Mouse (Mus musculus) hindbrain, embryonic 15.5 days (tissue): ENCODE measurements around the gene Phf24. TPM values are rescaled to one million over a fixed set of nuclear protein-coding genes. Genes with fewer than 3 reads are reported as not detected.

Source experiments
- ATAC-seq: fragments of 200-750 bp; cut with Nextera tagmentation; 2 replicates; pipeline ENCODE4 v1.8.0; 2017; ENCODE audit warnings: low read depth, moderate number of reproducible peaks, moderate TSS enrichment; ENCODE audit not compliant: low FRiP score
- H3K27ac ChIP-seq: fragments of 300-500 bp; sonication (generic); replicated peaks from 2 replicates; pipeline ENCODE4 v1.5.1; 2015; ENCODE audit warnings: mild to moderate bottlenecking, inconsistent platforms
- H3K27me3 ChIP-seq: fragments of 300-500 bp; sonication (generic); 2 replicates; pipeline ENCODE4 v1.6.1; 2015; ENCODE audit warnings: control low read depth, inconsistent platforms
- H3K36me3 ChIP-seq: fragments of 300-500 bp; sonication (generic); 2 replicates; pipeline ENCODE4 v1.6.1; 2015; ENCODE audit warnings: control low read depth, inconsistent platforms
- H3K4me1 ChIP-seq: fragments of 300-500 bp; sonication (generic); replicated peaks from 2 replicates; pipeline ENCODE4 v1.6.1; 2015; ENCODE audit warnings: control low read depth, inconsistent platforms
- H3K4me2 ChIP-seq: fragments of 300-500 bp; sonication (generic); 2 replicates; pipeline ENCODE4 v1.6.1; 2015; ENCODE audit warnings: moderate library complexity, mild to moderate bottlenecking, inconsistent platforms
- H3K4me3 ChIP-seq: fragments of 300-500 bp; sonication (generic); 2 replicates; pipeline ENCODE4 v1.5.1; 2015; ENCODE audit warnings: mild to moderate bottlenecking, inconsistent platforms
- H3K9ac ChIP-seq: fragments of 300-500 bp; sonication (generic); 2 replicates; pipeline ENCODE4 v1.6.1; 2015; ENCODE audit warnings: inconsistent platforms
- H3K9me3 ChIP-seq: fragments of 300-500 bp; sonication (generic); 2 replicates; pipeline ENCODE4 v1.6.1; 2016; ENCODE audit warnings: control low read depth, inconsistent platforms
- WGBS: fragments of 180-500 bp; shearing (Covaris S2); methylation state at CpG from one replicate; pipeline ENCODE4 v1.1.7; 2015; 5-methylcytosine and 5-hydroxymethylcytosine counted together
- polyA plus RNA-seq: library from polyadenylated mRNA; unstranded; fragments of >200 nt; fragmentation: Nextera tagmentation; extraction: Ambion mirVana; gene quantifications from 2 replicates; pipeline ENCODE4 v1.2.1, GENCODE M21; 2015

Gene Phf24
- polyA plus RNA-seq, 1 experiment from 2014 or later: 39.3 TPM

GRCm38 (mm10) chr4:42915966-42916365 is 494 bp upstream of the Phf24 start:
- Histone ChIP-seq H3K9ac (no peak overlapping the region), H3K36me3 (no peaks in the 10 kb centered on the region), H3K4me1 (peaks cover 16% of the 10 kb centered on the region), H3K4me3 (peak overlapping the region; percentile 85), H3K9me3 (no peaks in the 10 kb centered on the region), H3K27ac (no peak overlapping the region), H3K4me2 (peak overlapping the region; percentile 93), H3K27me3 (peaks cover 5% of the 10 kb centered on the region)
- 80% methylated on average over 1 of the region's 1 CpGs for WGBS
- ATAC-seq: no peak

- 3% methylated on average over 25 of the region's 26 CpGs for WGBS
These were observed 928 bp downstream of the Phf24 start for GRCm38 (mm10) chr4:42917402-42917774.

GRCm38 (mm10) chr4:42920726-42921125 is 4.3 kb downstream of the Phf24 start:
- H3K9me3 ChIP-seq: no peaks in the 10 kb centered on the region
- ATAC-seq: no peak
- 79% methylated on average over 9 of the region's 9 CpGs for WGBS
- peaks cover 22% of the 10 kb centered on the region for H3K4me1 ChIP-seq
- no peak overlapping the region for H3K4me3 ChIP-seq
- H3K9ac ChIP-seq: no peak overlapping the region
- no peak overlapping the region for H3K27ac ChIP-seq
- no peaks in the 10 kb centered on the region for H3K36me3 ChIP-seq
- H3K4me2 ChIP-seq: no peak overlapping the region
- H3K27me3 ChIP-seq: peaks cover under 1% of the 10 kb centered on the region; the same call in 1 of the 2 replicates

More at GRCm38 (mm10) chr4:42917402-42917774, 928 bp downstream of the Phf24 start:
- H3K9ac ChIP-seq: peak overlapping the region; percentile 94
- H3K4me3 ChIP-seq: peak overlapping the region; percentile 85
- peaks cover 5% of the 10 kb centered on the region for H3K27me3 ChIP-seq
- peaks cover 22% of the 10 kb centered on the region for H3K4me1 ChIP-seq
- H3K9me3 ChIP-seq: no peaks in the 10 kb centered on the region
- H3K27ac ChIP-seq: peak overlapping the region; percentile 84
- no peaks in the 10 kb centered on the region for H3K36me3 ChIP-seq
- peak; percentile 67 for ATAC-seq
- peak overlapping the region; percentile 93 for H3K4me2 ChIP-seq

GRCm38 (mm10) chr4:42921536-42921935 is 5.1 kb downstream of the Phf24 start:
- Histone ChIP-seq H3K27me3 (no peaks in the 10 kb centered on the region), H3K4me1 (peaks cover 19% of the 10 kb centered on the region), H3K27ac (0 out of 2 replicates have a peak overlapping the region, but pooled peaks have one; percentile 30), H3K9me3 (no peaks in the 10 kb centered on the region), H3K4me2 (no peak overlapping the region), H3K9ac (no peak overlapping the region), H3K4me3 (no peak overlapping the region), H3K36me3 (no peaks in the 10 kb centered on the region)
- WGBS: 67% methylated on average over 2 of the region's 2 CpGs
- no peak for ATAC-seq

GRCm38 (mm10) chr4:42922056-42922455 is 5.6 kb downstream of the Phf24 start:
- 52% methylated on average over 6 of the region's 6 CpGs for WGBS
- Histone ChIP-seq H3K27ac (0 out of 2 replicates have a peak overlapping the region, but pooled peaks have one; percentile 30), H3K4me2 (no peak overlapping the region), H3K4me3 (no peak overlapping the region), H3K27me3 (no peaks in the 10 kb centered on the region), H3K36me3 (no peaks in the 10 kb centered on the region), H3K4me1 (peaks cover 19% of the 10 kb centered on the region), H3K9ac (no peak overlapping the region), H3K9me3 (no peaks in the 10 kb centered on the region)
- ATAC-seq: peak; percentile 27; the same call in 1 of the 2 replicates

GRCm38 (mm10) chr4:42922461-42922860 is 6.0 kb downstream of the Phf24 start:
- Histone ChIP-seq H3K27ac (0 out of 2 replicates have a peak overlapping the region, but pooled peaks have one; percentile 7), H3K4me3 (no peak overlapping the region), H3K9ac (no peak overlapping the region), H3K4me1 (peaks cover 19% of the 10 kb centered on the region), H3K36me3 (no peaks in the 10 kb centered on the region), H3K27me3 (no peaks in the 10 kb centered on the region), H3K9me3 (no peaks in the 10 kb centered on the region), H3K4me2 (no peak overlapping the region)
- WGBS: 90% methylated on average over 8 of the region's 8 CpGs
- ATAC-seq: no peak

GRCm38 (mm10) chr4:42924095-42924710 is 7.7 kb downstream of the Phf24 start:
- Histone ChIP-seq H3K27ac (no peak overlapping the region), H3K36me3 (no peaks in the 10 kb centered on the region), H3K4me3 (no peak overlapping the region), H3K9me3 (no peaks in the 10 kb centered on the region), H3K27me3 (no peaks in the 10 kb centered on the region), H3K9ac (no peak overlapping the region), H3K4me1 (peaks cover 12% of the 10 kb centered on the region), H3K4me2 (no peak overlapping the region)
- ATAC-seq: no peak
- 76% methylated on average over 13 of the region's 13 CpGs for WGBS

GRCm38 (mm10) chr4:42928209-42928608 is 11.7 kb downstream of the Phf24 start:
- no peaks in the 10 kb centered on the region for H3K27me3 ChIP-seq
- no peaks in the 10 kb centered on the region for H3K9me3 ChIP-seq
- 84% methylated on average over 5 of the region's 5 CpGs for WGBS
- H3K9ac ChIP-seq: no peak overlapping the region
- no peaks in the 10 kb centered on the region for H3K36me3 ChIP-seq
- no peaks in the 10 kb centered on the region for H3K4me1 ChIP-seq
- H3K27ac ChIP-seq: no peak overlapping the region
- no peak overlapping the region for H3K4me2 ChIP-seq
- no peak overlapping the region for H3K4me3 ChIP-seq
- ATAC-seq: no peak

GRCm38 (mm10) chr4:42928952-42929351 is 12.5 kb downstream of the Phf24 start:
- Histone ChIP-seq H3K9ac (no peak overlapping the region), H3K9me3 (no peaks in the 10 kb centered on the region), H3K27ac (no peak overlapping the region), H3K36me3 (no peaks in the 10 kb centered on the region), H3K27me3 (no peaks in the 10 kb centered on the region), H3K4me3 (no peak overlapping the region), H3K4me2 (no peak overlapping the region), H3K4me1 (0 out of 2 replicates have a peak, but pooled peaks cover 4% of the 10 kb centered on the region)
- no peak for ATAC-seq
- WGBS: 94% methylated on average over 9 of the region's 9 CpGs

- Histone ChIP-seq H3K9ac (no peak overlapping the region), H3K4me3 (no peak overlapping the region), H3K4me2 (no peak overlapping the region), H3K36me3 (peaks cover 3% of the 10 kb centered on the region; the same call in 1 of the 2 replicates), H3K4me1 (0 out of 2 replicates have a peak, but pooled peaks cover 4% of the 10 kb centered on the region), H3K27ac (no peak overlapping the region), H3K9me3 (no peaks in the 10 kb centered on the region), H3K27me3 (no peaks in the 10 kb centered on the region)
- WGBS: 65% methylated on average over 8 of the region's 8 CpGs
- no peak for ATAC-seq
These were observed 15.9 kb downstream of the Phf24 start for GRCm38 (mm10) chr4:42932229-42932969.

GRCm38 (mm10) chr4:42933630-42934029 is 17.2 kb downstream of the Phf24 start:
- H3K27ac ChIP-seq: no peak overlapping the region
- 9% methylated on average over 22 of the region's 22 CpGs for WGBS
- no peaks in the 10 kb centered on the region for H3K9me3 ChIP-seq
- peak overlapping the region; percentile 33 for H3K4me2 ChIP-seq
- no peaks in the 10 kb centered on the region for H3K27me3 ChIP-seq
- H3K9ac ChIP-seq: no peak overlapping the region
- H3K4me1 ChIP-seq: 0 out of 2 replicates have a peak, but pooled peaks cover 4% of the 10 kb centered on the region
- no peak overlapping the region for H3K4me3 ChIP-seq
- ATAC-seq: no peak
- H3K36me3 ChIP-seq: peaks cover 12% of the 10 kb centered on the region

GRCm38 (mm10) chr4:42941396-42941795 is 24.9 kb downstream of the Phf24 start:
- H3K27me3 ChIP-seq: no peaks in the 10 kb centered on the region
- H3K36me3 ChIP-seq: peaks cover 25% of the 10 kb centered on the region
- no peak overlapping the region for H3K4me2 ChIP-seq
- H3K9ac ChIP-seq: no peak overlapping the region
- no peak overlapping the region for H3K4me3 ChIP-seq
- no peaks in the 10 kb centered on the region for H3K9me3 ChIP-seq
- ATAC-seq: no peak
- no peak overlapping the region for H3K27ac ChIP-seq
- H3K4me1 ChIP-seq: peaks cover 9% of the 10 kb centered on the region
- WGBS: 72% methylated on average over 7 of the region's 7 CpGs
